Mouse (Mus musculus) brain, embryonic 14.5 days (tissue): ENCODE data around the gene Susd6.

Experiments
- CTCF ChIP-seq: fragments of 200-500 bp; IDR thresholded peaks from 2 replicates; pipeline ENCODE4 v1.5.1; 2012; ENCODE audit warnings: inconsistent platforms, mild to moderate bottlenecking, moderate library complexity, borderline replicate concordance; ENCODE audit not compliant: insufficient read depth, insufficient read length; ENCODE audit errors: extremely low read depth
- POLR2A ChIP-seq: fragments of 200-500 bp; IDR thresholded peaks from 2 replicates; pipeline ENCODE4 v1.6.1; 2012; ENCODE audit warnings: mild to moderate bottlenecking, inconsistent platforms, borderline replicate concordance; ENCODE audit not compliant: poor library complexity, insufficient read depth, insufficient read length, severe bottlenecking; ENCODE audit errors: extremely low read depth

- TF ChIP-seq POLR2A = no peak
- TF ChIP-seq CTCF = no peak
These were observed 25.6 kb downstream of the Susd6 start for GRCm38 (mm10) chr12:80815893-80816292.
